In genomic region chr12:108217572-108217971, GRCm38 (mm10) we compare ENCODE assay signal across 9 mouse cellular contexts. TPM values are rescaled to one million over a fixed set of nuclear protein-coding genes. Genes with fewer than 3 reads are reported as not detected.
DNase-seq lines count a peak whose midpoint lies in the region; ATAC-seq lines count a peak whose summit lies in the region.
"Had no signal": no experiment of that assay in that cellular context is flagged by ENCODE, and none has a peak within 500 bp of the region (broad histone marks: within the 10 kb centered on the region; RNA-seq: fewer than 3 reads in every experiment).

No protein-coding gene starts in this region.

- no peaks in the 10 kb centered on the region for H3K27me3 ChIP-seq in neural tube, embryonic 11.5 days (ENCODE audit: control insufficient read depth, insufficient read depth, low read length)
- no peaks in the 10 kb centered on the region for H3K27me3 ChIP-seq in hindbrain, embryonic 15.5 days

- 60% methylated on average over 5 of the region's 5 CpGs for WGBS in neural tube, embryonic 11.5 days
- 63% methylated on average over 5 of the region's 5 CpGs for WGBS in hindbrain, embryonic 15.5 days

- peaks cover 64% of the 10 kb centered on the region for H3K4me1 ChIP-seq in neural tube, embryonic 11.5 days (ENCODE audit: control insufficient read depth, insufficient read depth, low read length)
- peaks cover 90% of the 10 kb centered on the region for H3K4me1 ChIP-seq in hindbrain, embryonic 15.5 days (replicated peaks)

- ATAC-seq in cerebellum, adult (ENCODE audit: insufficient number of reproducible peaks, low FRiP score, low TSS enrichment) = no peak
- ATAC-seq in neural tube, embryonic 11.5 days (ENCODE audit: insufficient read depth, low FRiP score, low TSS enrichment) = no peak
- ATAC-seq in hindbrain, embryonic 15.5 days (ENCODE audit: low FRiP score, low read depth) = no peak

- peak overlapping the region; percentile 67 for H3K27ac ChIP-seq in neural tube, embryonic 11.5 days (ENCODE audit: low read depth, low read length)
- H3K27ac ChIP-seq in hindbrain, embryonic 15.5 days (replicated peaks) = 0 out of 2 replicates have a peak overlapping the region, but pooled peaks have one; percentile 59

- no peak overlapping the region for H3K4me3 ChIP-seq in neural tube, embryonic 11.5 days (ENCODE audit: low read depth, low read length)
- no peak overlapping the region for H3K4me3 ChIP-seq in hindbrain, embryonic 15.5 days

- peak; percentile 79 to 80 for DNase-seq in cerebellum, adult 18-20 months
- DNase-seq in neural tube, embryonic 11.5 days (ENCODE audit: low spot score) = no peak
- no peak for DNase-seq in neural tube, embryonic 10.5 days (ENCODE audit: extremely low spot score, low spot score)
- DNase-seq in cerebellum, adult 9-11 months = peak; percentile 77
- peak; percentile 62 for DNase-seq in lung, postnatal 25 days (ENCODE audit: low spot score)
- peak; percentile 25 to 69 for DNase-seq in thymus, postnatal 10 days (ENCODE audit: low spot score in 2 of 2)

- no peaks in the 10 kb centered on the region for H3K9me3 ChIP-seq in neural tube, embryonic 11.5 days (ENCODE audit: control insufficient read depth, low read length)
- no peaks in the 10 kb centered on the region for H3K9me3 ChIP-seq in hindbrain, embryonic 15.5 days

- H3K36me3 ChIP-seq in neural tube, embryonic 11.5 days (ENCODE audit: control insufficient read depth, insufficient read depth, low read length) = no peaks in the 10 kb centered on the region
- no peaks in the 10 kb centered on the region for H3K36me3 ChIP-seq in hindbrain, embryonic 15.5 days
- H3K36me3 ChIP-seq: G1E had no signal

- no peak overlapping the region for H3K9ac ChIP-seq in neural tube, embryonic 11.5 days (ENCODE audit: low read length)
- H3K9ac ChIP-seq in hindbrain, embryonic 15.5 days = no peak overlapping the region

- no peak overlapping the region for H3K4me2 ChIP-seq in neural tube, embryonic 11.5 days (ENCODE audit: low read depth)
- no peak overlapping the region for H3K4me2 ChIP-seq in hindbrain, embryonic 15.5 days

RNA-seq across cellular contexts. Expression of gene Ccnk, which starts 38.2 kb away (rescaled TPM):
- polyA plus RNA-seq in neural tube, embryonic 11.5 days (2014; fragmentation: Nextera tagmentation; extraction: Ambion mirVana) = 6.0 and 6.9 TPM in 2 replicates
- polyA plus RNA-seq in hindbrain, embryonic 15.5 days (2015; fragmentation: Nextera tagmentation; extraction: Ambion mirVana) = 2.8 and 3.1 TPM in 2 replicates

RNA-seq across cellular contexts. Expression of gene Setd3, which starts 38.5 kb away (rescaled TPM):
- polyA plus RNA-seq in neural tube, embryonic 11.5 days (2014; fragmentation: Nextera tagmentation; extraction: Ambion mirVana) = 86.5 and 91.6 TPM in 2 replicates
- 95.6 and 95.9 TPM in 2 replicates for polyA plus RNA-seq in hindbrain, embryonic 15.5 days (2015; fragmentation: Nextera tagmentation; extraction: Ambion mirVana)

RNA-seq across cellular contexts. Expression of gene Ccdc85c, which starts 57.7 kb away (rescaled TPM):
- polyA plus RNA-seq in neural tube, embryonic 11.5 days (2014; fragmentation: Nextera tagmentation; extraction: Ambion mirVana) = 18.9 and 20.3 TPM in 2 replicates
- 13.7 and 14.7 TPM in 2 replicates for polyA plus RNA-seq in hindbrain, embryonic 15.5 days (2015; fragmentation: Nextera tagmentation; extraction: Ambion mirVana)
- polyA plus RNA-seq: G1E had no signal

Comparison
In these comparisons a context has a peak if more than half of its experiments do, and no peak if none do; other contexts are left out.
1. DNase-seq: peak in cerebellum, adult 18-20 months (2 of 2), cerebellum, adult 9-11 months (single experiment), lung, postnatal 25 days (single experiment) and thymus, postnatal 10 days (2 of 2); none in neural tube, embryonic 11.5 days (single experiment) and neural tube, embryonic 10.5 days (single experiment).